Mouse (Mus musculus) stomach, embryonic 14.5 days (tissue): Measurements from ENCODE around the gene Lcmt1. TPM values are rescaled to one million over a fixed set of nuclear protein-coding genes. Genes with fewer than 3 reads are reported as not detected.

Source experiments
- ATAC-seq: fragments of 200-750 bp; cut with Nextera tagmentation; 2 replicates; pipeline ENCODE4 v1.8.0; 2017; ENCODE audit warnings: low read depth, moderate TSS enrichment; ENCODE audit not compliant: insufficient number of reproducible peaks, insufficient read depth, low FRiP score
- H3K27ac ChIP-seq: fragments of 300-500 bp; sonication (generic); 2 replicates; pipeline ENCODE4 v1.5.1; 2014; ENCODE audit warnings: mild to moderate bottlenecking, low read length, moderate library complexity, mixed read lengths
- H3K27me3 ChIP-seq: fragments of 300-500 bp; sonication (generic); 2 replicates; pipeline ENCODE4 v1.6.1; 2014; ENCODE audit warnings: low read length, control low read depth, mixed read lengths; ENCODE audit not compliant: control insufficient read depth, insufficient read depth
- H3K36me3 ChIP-seq: fragments of 300-500 bp; sonication (generic); 2 replicates; pipeline ENCODE4 v1.6.1; 2014; ENCODE audit warnings: mild to moderate bottlenecking, control low read depth, low read length, moderate library complexity, mixed read lengths; ENCODE audit not compliant: control insufficient read depth, insufficient read depth
- H3K4me1 ChIP-seq: fragments of 300-500 bp; sonication (generic); 2 replicates; pipeline ENCODE4 v1.6.1; 2014; ENCODE audit warnings: low read length, control low read depth, mixed read lengths; ENCODE audit not compliant: control insufficient read depth, insufficient read depth
- H3K4me2 ChIP-seq: fragments of 300-500 bp; sonication (generic); replicated peaks from 2 replicates; pipeline ENCODE4 v1.6.1; 2014; ENCODE audit warnings: low read depth, low read length, control low read depth
- H3K4me3 ChIP-seq: fragments of 300-500 bp; sonication (generic); 2 replicates; pipeline ENCODE4 v1.5.1; 2014; ENCODE audit warnings: low read depth, low read length, control low read depth
- H3K9ac ChIP-seq: fragments of 300-500 bp; sonication (generic); replicated peaks from 2 replicates; pipeline ENCODE4 v1.6.1; 2014; ENCODE audit warnings: low read depth, mild to moderate bottlenecking, control low read depth, low read length, moderate library complexity, mixed read lengths
- H3K9me3 ChIP-seq: fragments of 300-500 bp; sonication (generic); 2 replicates; pipeline ENCODE4 v1.6.1; 2016; ENCODE audit warnings: low read depth, low read length, control low read depth; ENCODE audit not compliant: control insufficient read depth
- WGBS: fragments of 180-500 bp; shearing (Covaris S2); extraction: QIAGEN DNeasy Blood & Tissue Kit; methylation state at CpG from one replicate; pipeline ENCODE4 v1.1.7; 2014; 5-methylcytosine and 5-hydroxymethylcytosine counted together
- polyA plus RNA-seq: library from polyadenylated mRNA; unstranded; fragments of >200 nt; fragmentation: Nextera tagmentation; extraction: Ambion mirVana; gene quantifications from 2 replicates; pipeline ENCODE4 v1.2.1, GENCODE M21; 2014

The Lcmt1 gene
- polyA plus RNA-seq, 1 experiment from 2014 or later = 49.8 TPM

- Histone ChIP-seq H3K9ac (no peak overlapping the region), H3K27me3 (no peaks in the 10 kb centered on the region), H3K4me3 (no peak overlapping the region), H3K4me1 (peaks cover 8% of the 10 kb centered on the region), H3K36me3 (no peaks in the 10 kb centered on the region), H3K9me3 (no peaks in the 10 kb centered on the region), H3K4me2 (no peak overlapping the region), H3K27ac (no peak overlapping the region)
- ATAC-seq = no peak
- 89% methylated on average over 8 of the region's 8 CpGs for WGBS
Measured at GRCm38 (mm10) chr7:123363971-123364370, 5.6 kb upstream of the Lcmt1 start.

- 85% methylated on average over 7 of the region's 7 CpGs for WGBS
- ATAC-seq = no peak
- H3K4me2 ChIP-seq = no peak overlapping the region
- H3K4me3 ChIP-seq = no peak overlapping the region
- H3K27ac ChIP-seq = no peak overlapping the region
- no peaks in the 10 kb centered on the region for H3K9me3 ChIP-seq
- no peaks in the 10 kb centered on the region for H3K27me3 ChIP-seq
- H3K4me1 ChIP-seq = peaks cover 13% of the 10 kb centered on the region
- no peak overlapping the region for H3K9ac ChIP-seq
- H3K36me3 ChIP-seq = no peaks in the 10 kb centered on the region
Measured at GRCm38 (mm10) chr7:123365876-123366741, 3.5 kb upstream of the Lcmt1 start.

- no peak overlapping the region for H3K4me3 ChIP-seq
- H3K4me2 ChIP-seq = no peak overlapping the region
- H3K4me1 ChIP-seq = peaks cover 13% of the 10 kb centered on the region
- WGBS = 85% methylated on average over 8 of the region's 8 CpGs
- no peaks in the 10 kb centered on the region for H3K9me3 ChIP-seq
- no peaks in the 10 kb centered on the region for H3K27me3 ChIP-seq
- no peak overlapping the region for H3K9ac ChIP-seq
- no peaks in the 10 kb centered on the region for H3K36me3 ChIP-seq
- H3K27ac ChIP-seq = no peak overlapping the region
- ATAC-seq = no peak
Measured at GRCm38 (mm10) chr7:123366806-123367205, 2.8 kb upstream of the Lcmt1 start.

- no peaks in the 10 kb centered on the region for H3K9me3 ChIP-seq
- peak overlapping the region; percentile 65; the same call in 1 of the 2 replicates for H3K4me3 ChIP-seq
- H3K36me3 ChIP-seq = no peaks in the 10 kb centered on the region
- H3K27me3 ChIP-seq = no peaks in the 10 kb centered on the region
- ATAC-seq = no peak
- 71% methylated on average over 16 of the region's 16 CpGs for WGBS
- H3K4me2 ChIP-seq = peak overlapping the region; percentile 57
- peaks cover 13% of the 10 kb centered on the region for H3K4me1 ChIP-seq
- H3K27ac ChIP-seq = no peak overlapping the region
- no peak overlapping the region for H3K9ac ChIP-seq
Measured at GRCm38 (mm10) chr7:123367218-123368150, 2.1 kb upstream of the Lcmt1 start.

GRCm38 (mm10) chr7:123368187-123368586 is 1.4 kb upstream of the Lcmt1 start:
- Histone ChIP-seq H3K9ac (no peak overlapping the region), H3K9me3 (no peaks in the 10 kb centered on the region), H3K4me1 (peaks cover 13% of the 10 kb centered on the region), H3K4me3 (peak overlapping the region; percentile 65), H3K27me3 (no peaks in the 10 kb centered on the region), H3K36me3 (no peaks in the 10 kb centered on the region), H3K27ac (no peak overlapping the region), H3K4me2 (peak overlapping the region; percentile 57)
- no peak for ATAC-seq
- 78% methylated on average over 2 of the region's 2 CpGs for WGBS

GRCm38 (mm10) chr7:123368778-123369746 is 522 bp upstream of the Lcmt1 start:
- Histone ChIP-seq H3K4me2 (peak overlapping the region; percentile 57), H3K4me1 (peaks cover 13% of the 10 kb centered on the region), H3K9ac (peak overlapping the region; percentile 77), H3K27ac (peak overlapping the region; percentile 86), H3K27me3 (no peaks in the 10 kb centered on the region), H3K4me3 (peak overlapping the region; percentile 65), H3K36me3 (no peaks in the 10 kb centered on the region), H3K9me3 (no peaks in the 10 kb centered on the region)
- 2% methylated on average over 51 of the region's 51 CpGs for WGBS
- ATAC-seq = peak; percentile 56

- Histone ChIP-seq H3K4me1 (peaks cover 13% of the 10 kb centered on the region), H3K36me3 (no peaks in the 10 kb centered on the region), H3K27ac (no peak overlapping the region), H3K9me3 (no peaks in the 10 kb centered on the region), H3K4me2 (peak overlapping the region; percentile 57), H3K9ac (peak overlapping the region; percentile 42), H3K4me3 (peak overlapping the region; percentile 65), H3K27me3 (no peaks in the 10 kb centered on the region)
- ATAC-seq = no peak
- WGBS = 45% methylated on average over 9 of the region's 9 CpGs
Measured at GRCm38 (mm10) chr7:123370700-123371099, 1.1 kb downstream of the Lcmt1 start.
